Mouse (Mus musculus): ENCODE results near the gene 1700016C15Rik. TPM values are rescaled to one million over a fixed set of nuclear protein-coding genes. Genes with fewer than 3 reads are reported as not detected.

Gene 1700016C15Rik
- not detected in 2 replicates for polyA plus RNA-seq (2012; rRNA removed)

DNA sequence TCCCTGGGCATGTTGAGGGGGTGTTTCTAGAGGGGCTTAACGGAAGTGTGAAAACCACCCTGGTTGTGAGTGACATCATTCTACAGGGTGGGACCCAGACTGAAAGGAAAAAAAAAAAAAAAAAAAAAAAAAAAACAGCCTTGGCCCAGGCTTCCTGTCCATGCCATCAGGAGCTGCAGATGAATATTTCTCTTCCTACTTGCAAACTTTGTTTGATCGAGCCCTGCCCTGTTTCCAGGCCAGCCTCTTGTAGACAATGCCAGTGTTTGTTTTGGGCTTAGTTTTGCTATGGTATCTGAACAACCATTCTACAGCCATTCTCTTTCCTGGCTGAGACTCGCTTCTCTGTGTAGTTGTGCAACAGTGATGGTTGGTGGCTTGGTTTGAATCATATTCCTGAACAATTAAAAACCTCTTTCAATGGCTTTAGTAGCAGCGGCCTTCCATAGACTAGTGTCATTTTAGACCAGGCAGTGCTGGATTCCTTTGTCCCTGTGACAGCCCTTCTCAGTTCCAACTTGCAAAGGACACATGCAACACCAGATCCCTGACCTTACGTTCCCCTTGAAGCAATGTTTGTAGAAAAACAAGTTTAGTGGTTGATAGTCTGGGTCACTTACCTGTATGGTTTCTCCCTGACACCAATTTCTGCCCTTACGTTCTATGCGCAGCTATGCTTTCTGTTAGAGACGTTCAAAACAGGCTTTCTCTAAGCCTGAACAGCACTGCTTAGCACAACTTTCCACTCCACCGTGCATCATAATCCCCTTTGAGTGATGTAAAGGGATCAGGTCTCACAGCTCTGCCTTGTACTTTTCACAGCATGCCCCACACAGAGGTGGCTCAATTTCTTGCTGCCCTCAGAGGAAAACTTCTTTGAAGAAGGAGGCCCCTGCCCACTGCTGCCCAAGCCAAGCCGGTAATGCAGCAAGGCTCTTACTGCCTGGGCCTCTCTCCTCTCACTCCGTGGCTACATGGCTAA lies at the start of gene 1700016C15Rik:
Gene 1700016C15Rik (plus strand): TSS at position 772 of the 982 bp plus-strand sequence.

GRCm38 (mm10) chr1:177796193-177796939 lies 66.8 kb downstream of the 1700016C15Rik start, which contains the start of gene Adss:
TSS of gene Adss (minus strand) at chr1:177796511.

Other genes starting within 250 kb of the 1700016C15Rik start
- 9.7 TPM in 2 replicates for gene Adss, start 66.7 kb downstream of the 1700016C15Rik start, polyA plus RNA-seq (2012; rRNA removed)

Measured in liver, embryonic 18 days (tissue).